Mouse (Mus musculus): ENCODE results near the gene Trpm3.
"Not testable (repeated sequence)": the region's sequence is repeated elsewhere in the genome, so short reads cannot be mapped to it uniquely, and the experiment has no call there.

The Trpm3 gene

GRCm38 (mm10) chr19:22965470-22965869, 826.6 kb downstream of the Trpm3 start:
- DNase-seq (ENCODE audit: extremely low spot score, low spot score), result no peak

GRCm38 (mm10) chr19:22973294-22973693, 834.4 kb downstream of the Trpm3 start:
- DNase-seq (ENCODE audit: extremely low spot score, low spot score), result no peak

GRCm38 (mm10) chr19:22973727-22974126, 834.9 kb downstream of the Trpm3 start:
- no peak for DNase-seq (ENCODE audit: extremely low spot score, low spot score)

GRCm38 (mm10) chr19:22975801-22976200, 837.0 kb downstream of the Trpm3 start:
- DNase-seq (ENCODE audit: extremely low spot score, low spot score), result no peak

GRCm38 (mm10) chr19:22977508-22977907, 838.7 kb downstream of the Trpm3 start:
- DNase-seq (ENCODE audit: extremely low spot score, low spot score), result no peak

GRCm38 (mm10) chr19:22978763-22979162, 839.9 kb downstream of the Trpm3 start:
- no peak for DNase-seq (ENCODE audit: extremely low spot score, low spot score)

GRCm38 (mm10) chr19:22979191-22979590, 840.3 kb downstream of the Trpm3 start:
- no peak for DNase-seq (ENCODE audit: extremely low spot score, low spot score)

- no peak for DNase-seq (ENCODE audit: extremely low spot score, low spot score)
These were observed 849.1 kb downstream of the Trpm3 start for GRCm38 (mm10) chr19:22987914-22988313.

- no peak for DNase-seq (ENCODE audit: extremely low spot score, low spot score)
These were observed 855.1 kb downstream of the Trpm3 start for GRCm38 (mm10) chr19:22993946-22994345.

GRCm38 (mm10) chr19:22994531-22994930, 855.7 kb downstream of the Trpm3 start:
- no peak for DNase-seq (ENCODE audit: extremely low spot score, low spot score)

- no peak for DNase-seq (ENCODE audit: extremely low spot score, low spot score)
These were observed 861.4 kb downstream of the Trpm3 start for GRCm38 (mm10) chr19:23000293-23000692.

- no peak for DNase-seq (ENCODE audit: extremely low spot score, low spot score)
These were observed 865.0 kb downstream of the Trpm3 start for GRCm38 (mm10) chr19:23003861-23004260.

GRCm38 (mm10) chr19:23005851-23006250, 867.0 kb downstream of the Trpm3 start:
- DNase-seq (ENCODE audit: extremely low spot score, low spot score), result no peak

GRCm38 (mm10) chr19:23006517-23007273, 867.8 kb downstream of the Trpm3 start:
- DNase-seq (ENCODE audit: extremely low spot score, low spot score), result no peak

- no peak for DNase-seq (ENCODE audit: extremely low spot score, low spot score)
These were observed 874.8 kb downstream of the Trpm3 start for GRCm38 (mm10) chr19:23013695-23014094.

GRCm38 (mm10) chr19:23015516-23015915, 876.7 kb downstream of the Trpm3 start:
- no peak for DNase-seq (ENCODE audit: extremely low spot score, low spot score)

- no peak for DNase-seq (ENCODE audit: extremely low spot score, low spot score)
These were observed 879.4 kb downstream of the Trpm3 start for GRCm38 (mm10) chr19:23018186-23018727.

GRCm38 (mm10) chr19:23022902-23023301, 884.1 kb downstream of the Trpm3 start:
- no peak for DNase-seq (ENCODE audit: extremely low spot score, low spot score)

- DNase-seq (ENCODE audit: extremely low spot score, low spot score), result no peak
These were observed 884.6 kb downstream of the Trpm3 start for GRCm38 (mm10) chr19:23023316-23023960.

GRCm38 (mm10) chr19:23024821-23025220, 886.0 kb downstream of the Trpm3 start:
- DNase-seq (ENCODE audit: extremely low spot score, low spot score), result no peak

GRCm38 (mm10) chr19:23026427-23026826, 887.6 kb downstream of the Trpm3 start:
- no peak for DNase-seq (ENCODE audit: extremely low spot score, low spot score)

GRCm38 (mm10) chr19:23028283-23028682, 889.4 kb downstream of the Trpm3 start:
- DNase-seq (ENCODE audit: extremely low spot score, low spot score), result no peak

GRCm38 (mm10) chr19:23033343-23033742, 894.5 kb downstream of the Trpm3 start:
- DNase-seq (ENCODE audit: extremely low spot score, low spot score), result not testable (repeated sequence)

Data from neural tube, embryonic 10.5 days (tissue).